In genomic region chr2:74724244-74725015, GRCm38 (mm10) we compare ENCODE assay signal across 17 mouse cellular contexts. TPM values are rescaled to one million over a fixed set of nuclear protein-coding genes. Genes with fewer than 3 reads are reported as not detected.
DNase-seq lines count a peak whose midpoint lies in the region; ATAC-seq and TF ChIP-seq lines count a peak whose summit lies in the region.
"Had no signal": no experiment of that assay in that cellular context is flagged by ENCODE, and none has a peak within 500 bp of the region (broad histone marks: within the 10 kb centered on the region; RNA-seq: fewer than 3 reads in every experiment).

No protein-coding gene starts in this region.

- no peak for TF ChIP-seq CTCF in stomach, postnatal 0 days (IDR thresholded peaks at IDR 0.05; ENCODE audit: low read depth)

- H3K27ac ChIP-seq in embryonic facial prominence, embryonic 10.5 days (replicated peaks): no peak overlapping the region
- H3K27ac ChIP-seq in intestine, embryonic 16.5 days (ENCODE audit: low read length): no peak overlapping the region
- no peak overlapping the region for H3K27ac ChIP-seq in stomach, postnatal 0 days (replicated peaks)
- H3K27ac ChIP-seq: embryonic facial prominence, embryonic 15.5 days; limb, embryonic 13.5 days; midbrain, embryonic 13.5 days had no signal

- no peak for TF ChIP-seq EP300 in stomach, postnatal 0 days (optimal IDR thresholded peaks at IDR 0.05)

- peaks cover 100% of the 10 kb centered on the region for H3K27me3 ChIP-seq in embryonic facial prominence, embryonic 10.5 days (replicated peaks; ENCODE audit: low read depth, poor library complexity, severe bottlenecking)
- peaks cover 66% of the 10 kb centered on the region for H3K27me3 ChIP-seq in intestine, embryonic 16.5 days (replicated peaks; ENCODE audit: control insufficient read depth, insufficient read depth, low read length)
- H3K27me3 ChIP-seq in stomach, postnatal 0 days (ENCODE audit: control insufficient read depth, insufficient read depth, low read length): peaks cover 24% of the 10 kb centered on the region; the same call in 1 of the 2 replicates

- H3K9ac ChIP-seq in intestine, embryonic 16.5 days (ENCODE audit: low read depth, low read length): no peak overlapping the region
- H3K9ac ChIP-seq in stomach, postnatal 0 days (ENCODE audit: low read length): no peak overlapping the region
- H3K9ac ChIP-seq: embryonic facial prominence, embryonic 15.5 days; forebrain, postnatal 0 days; limb, embryonic 13.5 days; midbrain, embryonic 13.5 days had no signal

- ATAC-seq in intestine, embryonic 16.5 days: peak; percentile 66
- ATAC-seq in megakaryocyte progenitor cell, adult 5-6 weeks (replicated peaks; ENCODE audit: poor library complexity): peak; percentile 39; the same call in 1 of the 2 replicates
- ATAC-seq in cerebellum, adult (ENCODE audit: insufficient number of reproducible peaks, low FRiP score, low TSS enrichment): no peak
- no peak for ATAC-seq in stomach, postnatal 0 days (ENCODE audit: low FRiP score, low TSS enrichment)
- ATAC-seq in CD4-positive, CD25-positive, alpha-beta regulatory T cell, adult 4 months: no peak
- ATAC-seq: forebrain, postnatal 0 days; midbrain, embryonic 13.5 days had no signal

- H3K9me3 ChIP-seq in embryonic facial prominence, embryonic 10.5 days: no peaks in the 10 kb centered on the region
- H3K9me3 ChIP-seq in intestine, embryonic 16.5 days (ENCODE audit: control insufficient read depth, low read length): no peaks in the 10 kb centered on the region
- no peaks in the 10 kb centered on the region for H3K9me3 ChIP-seq in stomach, postnatal 0 days (ENCODE audit: control insufficient read depth, low read length)
- H3K9me3 ChIP-seq: embryonic facial prominence, embryonic 15.5 days; limb, embryonic 13.5 days; midbrain, embryonic 13.5 days had no signal

- H3K4me3 ChIP-seq in embryonic facial prominence, embryonic 10.5 days: no peak overlapping the region
- no peak overlapping the region for H3K4me3 ChIP-seq in intestine, embryonic 16.5 days (ENCODE audit: low read length)
- no peak overlapping the region for H3K4me3 ChIP-seq in stomach, postnatal 0 days (ENCODE audit: low read depth, low read length)
- H3K4me3 ChIP-seq: embryonic facial prominence, embryonic 15.5 days; limb, embryonic 13.5 days; midbrain, embryonic 13.5 days had no signal

- H3K36me3 ChIP-seq in embryonic facial prominence, embryonic 10.5 days (replicated peaks): no peaks in the 10 kb centered on the region
- H3K36me3 ChIP-seq in intestine, embryonic 16.5 days (ENCODE audit: control insufficient read depth, insufficient read depth, low read length): no peaks in the 10 kb centered on the region
- H3K36me3 ChIP-seq in stomach, postnatal 0 days (ENCODE audit: control insufficient read depth, insufficient read depth, low read length): no peaks in the 10 kb centered on the region
- H3K36me3 ChIP-seq: embryonic facial prominence, embryonic 15.5 days; limb, embryonic 13.5 days; midbrain, embryonic 13.5 days had no signal

- no peak overlapping the region for H3K4me2 ChIP-seq in intestine, embryonic 16.5 days (ENCODE audit: low read depth, low read length)
- H3K4me2 ChIP-seq in stomach, postnatal 0 days (replicated peaks; ENCODE audit: low read depth): no peak overlapping the region
- H3K4me2 ChIP-seq: embryonic facial prominence, embryonic 15.5 days; limb, embryonic 13.5 days; midbrain, embryonic 13.5 days had no signal

- WGBS in embryonic facial prominence, embryonic 10.5 days: 4% methylated on average over 7 of the region's 7 CpGs
- 45% methylated on average over 7 of the region's 7 CpGs for WGBS in intestine, embryonic 16.5 days
- 51% methylated on average over 7 of the region's 7 CpGs for WGBS in stomach, postnatal 0 days

- peaks cover 6% of the 10 kb centered on the region for H3K4me1 ChIP-seq in embryonic facial prominence, embryonic 10.5 days
- H3K4me1 ChIP-seq in intestine, embryonic 16.5 days (ENCODE audit: control insufficient read depth, insufficient read depth, low read length): peaks cover 15% of the 10 kb centered on the region; the same call in 1 of the 2 replicates
- H3K4me1 ChIP-seq in stomach, postnatal 0 days (replicated peaks; ENCODE audit: control insufficient read depth, insufficient read depth): no peaks in the 10 kb centered on the region

- DNase-seq in kidney, adult 9 months: peak; percentile 83
- DNase-seq in kidney, adult 18-20 months: no peak
- peak; percentile 22 for DNase-seq in embryonic facial prominence, embryonic 10.5 days (ENCODE audit: low spot score)
- no peak for DNase-seq in stomach, postnatal 0 days (ENCODE audit: low spot score)
- DNase-seq: cerebellum, postnatal 14 days; forebrain, postnatal 0 days; heart, adult 18-20 months; layer of hippocampus, adult 9-11 months; lung, postnatal 14 days had no signal

RNA-seq across cellular contexts. Expression of gene Gm28230, which starts 2.1 kb away (rescaled TPM):
- not detected in 2 replicates for polyA plus RNA-seq in embryonic facial prominence, embryonic 10.5 days (2016; fragmentation: Nextera tagmentation; extraction: Ambion mirVana)
- 0.24 TPM in 1 of 2 replicates, not detected in the other for polyA plus RNA-seq in intestine, embryonic 16.5 days (2015; fragmentation: Nextera tagmentation; extraction: Ambion mirVana)
- total RNA-seq in megakaryocyte progenitor cell, adult 5-6 weeks (2015): not detected in 2 replicates
- not detected in 2 replicates for total RNA-seq in megakaryocyte progenitor cell, adult 5-6 weeks (2017)
- not detected in 2 replicates for polyA plus RNA-seq in stomach, postnatal 0 days (2015; fragmentation: Nextera tagmentation; extraction: Ambion mirVana)
- not detected for polyA plus RNA-seq in CD4-positive, CD25-positive, alpha-beta regulatory T cell, adult 4 months (2017; shearing (Covaris generic))
- total RNA-seq: forebrain, postnatal 0 days; heart, adult 18-20 months; heart, postnatal 25 days had no signal
- polyA plus RNA-seq: forebrain, postnatal 0 days; midbrain, embryonic 13.5 days had no signal

RNA-seq across cellular contexts. Expression of gene Hoxd4, which starts 12.7 kb away (rescaled TPM):
- not detected in 2 replicates for polyA plus RNA-seq in embryonic facial prominence, embryonic 10.5 days (2016; fragmentation: Nextera tagmentation; extraction: Ambion mirVana)
- 0.91 and 0.95 TPM in 2 replicates for polyA plus RNA-seq in intestine, embryonic 16.5 days (2015; fragmentation: Nextera tagmentation; extraction: Ambion mirVana)
- total RNA-seq in megakaryocyte progenitor cell, adult 5-6 weeks (2015): not detected in 2 replicates
- not detected in 2 replicates for total RNA-seq in megakaryocyte progenitor cell, adult 5-6 weeks (2017)
- polyA plus RNA-seq in stomach, postnatal 0 days (2015; fragmentation: Nextera tagmentation; extraction: Ambion mirVana): 0.08 and 0.19 TPM in 2 replicates
- not detected for polyA plus RNA-seq in CD4-positive, CD25-positive, alpha-beta regulatory T cell, adult 4 months (2017; shearing (Covaris generic))
- total RNA-seq: forebrain, postnatal 0 days had no signal
- polyA plus RNA-seq: forebrain, postnatal 0 days; midbrain, embryonic 13.5 days had no signal

RNA-seq across cellular contexts. Expression of gene Hoxd3, which starts 12.7 kb away (rescaled TPM):
- polyA plus RNA-seq in embryonic facial prominence, embryonic 10.5 days (2016; fragmentation: Nextera tagmentation; extraction: Ambion mirVana): 1.7 and 6.9 TPM in 2 replicates
- polyA plus RNA-seq in intestine, embryonic 16.5 days (2015; fragmentation: Nextera tagmentation; extraction: Ambion mirVana): 13.4 and 15.1 TPM in 2 replicates
- not detected in 2 replicates for total RNA-seq in megakaryocyte progenitor cell, adult 5-6 weeks (2015)
- total RNA-seq in megakaryocyte progenitor cell, adult 5-6 weeks (2017): not detected in 2 replicates
- 1.3 and 1.5 TPM in 2 replicates for polyA plus RNA-seq in stomach, postnatal 0 days (2015; fragmentation: Nextera tagmentation; extraction: Ambion mirVana)
- polyA plus RNA-seq in CD4-positive, CD25-positive, alpha-beta regulatory T cell, adult 4 months (2017; shearing (Covaris generic)): not detected
- total RNA-seq: forebrain, postnatal 0 days; heart, adult 18-20 months; heart, postnatal 25 days had no signal
- polyA plus RNA-seq: forebrain, postnatal 0 days had no signal

RNA-seq across cellular contexts. Expression of gene Hoxd8, which starts 20.0 kb away (rescaled TPM):
- not detected in 2 replicates for polyA plus RNA-seq in embryonic facial prominence, embryonic 10.5 days (2016; fragmentation: Nextera tagmentation; extraction: Ambion mirVana)
- polyA plus RNA-seq in intestine, embryonic 16.5 days (2015; fragmentation: Nextera tagmentation; extraction: Ambion mirVana): 3.1 TPM in 2 replicates
- not detected in 2 replicates for total RNA-seq in megakaryocyte progenitor cell, adult 5-6 weeks (2015)
- not detected in 2 replicates for total RNA-seq in megakaryocyte progenitor cell, adult 5-6 weeks (2017)
- polyA plus RNA-seq in stomach, postnatal 0 days (2015; fragmentation: Nextera tagmentation; extraction: Ambion mirVana): 1.3 TPM in 2 replicates
- not detected for polyA plus RNA-seq in CD4-positive, CD25-positive, alpha-beta regulatory T cell, adult 4 months (2017; shearing (Covaris generic))
- polyA plus RNA-seq: midbrain, embryonic 13.5 days had no signal

RNA-seq across cellular contexts. Expression of gene Hoxd9, which starts 26.9 kb away (rescaled TPM):
- polyA plus RNA-seq in embryonic facial prominence, embryonic 10.5 days (2016; fragmentation: Nextera tagmentation; extraction: Ambion mirVana): not detected in 2 replicates
- 1.8 and 2.5 TPM in 2 replicates for polyA plus RNA-seq in intestine, embryonic 16.5 days (2015; fragmentation: Nextera tagmentation; extraction: Ambion mirVana)
- total RNA-seq in megakaryocyte progenitor cell, adult 5-6 weeks (2015): not detected in 2 replicates
- not detected in 2 replicates for total RNA-seq in megakaryocyte progenitor cell, adult 5-6 weeks (2017)
- polyA plus RNA-seq in stomach, postnatal 0 days (2015; fragmentation: Nextera tagmentation; extraction: Ambion mirVana): 0.31 and 0.34 TPM in 2 replicates
- polyA plus RNA-seq in CD4-positive, CD25-positive, alpha-beta regulatory T cell, adult 4 months (2017; shearing (Covaris generic)): not detected
- total RNA-seq: forebrain, postnatal 0 days had no signal
- polyA plus RNA-seq: forebrain, postnatal 0 days; midbrain, embryonic 13.5 days had no signal

Comparison
In these comparisons a context has a peak if more than half of its experiments do, and no peak if none do; other contexts are left out.
1. DNase-seq: peak in kidney, adult 9 months (single experiment) and embryonic facial prominence, embryonic 10.5 days (single experiment); none in kidney, adult 18-20 months (single experiment) and stomach, postnatal 0 days (single experiment).
2. ATAC-seq: peak in intestine, embryonic 16.5 days (single experiment) and megakaryocyte progenitor cell, adult 5-6 weeks (single experiment); none in cerebellum, adult (single experiment), stomach, postnatal 0 days (single experiment) and CD4-positive, CD25-positive, alpha-beta regulatory T cell, adult 4 months (single experiment).